Mouse (Mus musculus) spleen, postnatal 10 days (tissue): Measurements from ENCODE around the gene Gm11559.
"Not testable (repeated sequence)": the region's sequence is repeated elsewhere in the genome, so short reads cannot be mapped to it uniquely, and the experiment has no call there.

Experiments used
- DNase-seq, 2 experiments: peaks; one replicate each; pipeline ENCODE4 v3.0.0; 2021 to 2022; ENCODE audit warnings: low spot score in 2 of 2

Gm11559 gene

DNA sequence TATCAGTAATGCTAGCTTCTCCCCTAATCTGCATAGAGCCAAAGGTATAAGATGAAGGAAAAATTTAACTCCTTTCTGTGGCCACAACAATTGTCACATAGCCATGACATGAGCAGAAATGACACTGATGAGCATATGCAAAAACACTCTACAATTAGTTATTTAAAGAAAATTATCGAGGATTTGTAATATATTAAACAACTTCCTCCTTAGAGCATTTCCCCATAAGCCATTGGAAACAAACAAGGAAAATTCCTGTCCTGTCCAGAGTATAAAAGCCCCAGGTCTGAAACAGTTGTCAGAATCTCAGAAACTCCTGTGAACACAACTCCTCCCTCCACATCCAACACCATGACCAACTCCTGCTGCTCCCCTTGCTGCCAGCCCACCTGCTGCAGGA is at the start of gene Gm11559:
Gm11559 (plus strand) TSS at position 301 of the 400 bp plus-strand sequence.
- DNase-seq, result not testable (repeated sequence)

DNA sequence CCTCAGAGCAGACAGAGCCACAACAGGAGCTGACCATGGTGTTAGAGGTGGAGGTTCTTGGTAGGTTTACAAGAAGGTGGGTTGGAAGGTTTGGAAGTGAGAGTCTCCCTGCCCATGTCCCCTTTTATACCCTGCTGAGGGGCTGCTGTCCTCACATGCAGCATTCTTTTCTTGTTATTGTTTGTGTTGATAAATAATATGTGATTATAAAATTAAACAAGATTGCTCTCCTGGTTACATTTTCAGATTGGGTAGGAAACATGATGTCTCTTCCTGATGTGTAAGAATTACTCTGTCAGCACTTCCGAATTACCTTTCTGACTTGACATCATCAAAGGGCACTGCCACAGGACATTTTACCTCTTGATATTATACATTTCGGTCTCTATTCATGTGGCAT is 48.7 kb upstream of the Gm11559 start, which contains the start of gene Gm11564:
Gm11564 (minus strand) TSS at position 101 of the 400 bp plus-strand sequence.
- not testable (repeated sequence) for DNase-seq

DNA sequence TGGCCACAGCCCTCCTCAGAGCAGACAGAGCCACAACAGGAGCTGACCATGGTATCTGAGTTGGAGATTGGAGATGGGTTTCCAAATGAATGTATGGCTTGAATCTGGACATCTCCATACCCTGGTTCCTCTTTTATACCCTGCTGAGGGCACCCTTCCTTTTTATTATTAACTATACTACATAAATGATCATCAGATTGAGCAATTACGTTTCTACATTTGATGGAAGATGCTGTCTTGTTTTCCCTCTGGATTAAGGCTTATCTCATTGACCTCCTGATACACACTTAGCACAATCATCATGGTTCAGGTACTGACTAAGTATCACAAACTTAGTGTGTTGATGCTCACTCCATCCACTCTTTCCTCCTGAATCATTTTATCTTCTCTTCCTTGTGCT is 26.3 kb upstream of the Gm11559 start, which contains the start of gene 2300003K06Rik:
2300003K06Rik (minus strand) TSS at position 101 of the 400 bp plus-strand sequence.
- no peak for DNase-seq

DNA sequence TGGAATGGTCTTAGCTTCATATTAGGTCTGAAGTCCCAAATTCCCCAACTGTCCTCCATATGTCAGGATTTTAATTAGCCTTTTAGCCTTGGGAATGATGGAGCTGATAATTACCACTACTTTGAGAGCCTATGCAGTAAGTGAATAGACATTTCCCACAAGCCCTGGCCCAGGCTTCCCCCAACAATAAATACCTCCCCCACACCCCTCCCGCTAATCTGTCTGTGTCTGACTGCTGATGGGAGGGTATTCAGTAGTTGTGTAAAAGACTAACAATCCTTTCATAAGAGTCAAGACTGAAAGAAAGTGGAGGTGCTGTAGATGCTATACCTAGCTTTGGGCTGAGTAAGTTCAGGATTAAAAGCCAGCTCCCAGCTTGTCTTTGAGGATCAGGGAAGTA is 22.1 kb upstream of the Gm11559 start:
- DNase-seq, result no peak

DNA sequence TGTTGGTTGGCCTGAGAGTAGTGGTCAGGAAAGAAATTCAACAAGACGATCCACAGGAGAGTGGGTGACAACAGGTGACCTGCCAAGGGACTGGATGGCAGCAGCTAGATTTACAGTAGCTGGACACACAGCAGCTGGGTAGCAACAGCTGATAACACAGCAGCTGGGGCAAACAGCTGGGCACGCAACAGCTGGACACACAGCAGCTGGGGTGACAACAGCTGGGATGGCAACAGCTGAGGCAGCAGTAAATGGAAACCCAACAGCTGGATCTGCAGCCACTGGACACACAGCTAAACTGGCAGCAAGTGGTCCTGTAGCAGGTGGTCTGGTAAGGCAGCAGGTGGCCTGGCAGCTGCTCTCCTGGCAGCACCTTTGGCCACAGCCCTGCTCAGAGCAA is 17.5 kb upstream of the Gm11559 start:
- no peak for DNase-seq

DNA sequence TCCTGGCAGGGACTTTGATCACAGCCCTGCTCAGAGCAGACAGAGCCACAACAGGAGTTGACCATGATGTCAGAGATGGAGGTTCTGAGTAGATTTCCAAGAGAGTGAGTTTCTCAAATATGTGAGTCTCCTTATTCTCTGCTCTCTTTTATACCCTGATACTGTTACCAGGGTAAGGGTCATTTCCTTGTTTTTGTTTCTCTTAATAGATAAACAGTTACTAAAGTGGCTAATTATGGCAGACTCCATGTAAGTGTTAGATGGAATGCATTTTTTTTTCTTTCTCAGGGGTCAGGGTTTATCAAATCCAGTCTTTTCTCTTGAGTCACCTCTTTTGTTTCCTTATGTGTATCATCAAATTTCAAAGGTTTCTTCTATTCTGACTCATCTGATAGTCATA is 12.8 kb upstream of the Gm11559 start, which contains the start of gene Krtap4-16:
Krtap4-16 (minus strand) TSS at position 101 of the 400 bp plus-strand sequence.
- no peak for DNase-seq

DNA sequence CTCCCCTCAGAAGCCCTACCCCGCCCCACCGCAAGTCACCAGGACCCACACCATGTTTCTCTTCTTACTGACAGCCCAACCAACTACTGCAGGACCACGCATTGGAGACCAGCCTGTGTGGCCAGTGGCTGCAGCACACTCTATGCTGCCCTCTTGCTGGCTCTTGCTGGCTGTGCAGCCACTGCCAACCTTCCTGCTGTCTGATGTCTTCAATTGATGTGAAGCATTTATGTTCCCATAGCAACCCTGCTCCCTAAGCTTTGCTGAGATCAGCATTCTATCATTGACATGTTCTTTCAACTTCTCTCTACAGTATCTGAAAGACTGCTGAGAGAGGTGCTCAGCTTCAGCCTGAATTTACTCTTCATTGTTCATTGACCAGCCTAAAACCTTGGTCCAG is 10.2 kb upstream of the Gm11559 start:
- DNase-seq, result no peak

DNA sequence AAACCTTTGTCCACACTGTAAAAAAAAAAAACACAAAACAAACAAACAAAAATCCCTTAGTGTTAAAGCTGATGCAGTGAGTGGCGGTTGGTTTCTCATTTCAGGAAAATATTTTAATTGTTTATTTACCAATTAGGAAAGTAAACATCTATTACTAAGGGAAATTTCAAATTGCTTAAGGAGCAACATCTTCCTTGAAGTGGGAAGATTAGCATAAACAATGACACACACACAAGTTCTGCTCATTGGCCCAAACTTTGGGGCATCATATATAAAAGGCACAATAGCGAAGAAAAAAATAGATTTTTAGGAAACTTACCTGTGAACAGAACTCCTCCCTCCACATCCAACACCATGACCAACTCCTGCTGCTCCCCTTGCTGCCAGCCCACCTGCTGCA is 6.7 kb upstream of the Gm11559 start, which contains the start of gene Gm11568:
Gm11568 (plus strand) TSS at position 301 of the 400 bp plus-strand sequence.
- DNase-seq, result no peak

DNA sequence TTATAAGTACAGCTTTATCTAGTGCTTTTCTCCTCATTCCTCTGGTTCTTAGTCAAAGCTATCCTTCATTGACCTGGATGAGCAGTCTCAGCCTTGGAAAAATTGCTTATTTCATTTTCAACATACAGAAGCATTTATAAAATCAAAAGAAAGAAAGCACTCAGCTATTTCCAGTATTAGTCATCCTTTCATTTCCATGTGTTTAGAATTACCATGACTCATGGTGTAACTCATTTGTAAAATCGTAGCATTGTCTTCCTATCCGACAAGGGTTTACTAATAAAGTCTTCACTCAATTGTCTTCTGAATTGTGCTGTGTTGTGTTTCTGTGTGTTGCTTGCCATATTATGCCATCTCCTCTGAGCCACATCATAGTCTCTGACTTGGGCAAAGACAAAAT is 5.5 kb upstream of the Gm11559 start:
- DNase-seq, result no peak

DNA sequence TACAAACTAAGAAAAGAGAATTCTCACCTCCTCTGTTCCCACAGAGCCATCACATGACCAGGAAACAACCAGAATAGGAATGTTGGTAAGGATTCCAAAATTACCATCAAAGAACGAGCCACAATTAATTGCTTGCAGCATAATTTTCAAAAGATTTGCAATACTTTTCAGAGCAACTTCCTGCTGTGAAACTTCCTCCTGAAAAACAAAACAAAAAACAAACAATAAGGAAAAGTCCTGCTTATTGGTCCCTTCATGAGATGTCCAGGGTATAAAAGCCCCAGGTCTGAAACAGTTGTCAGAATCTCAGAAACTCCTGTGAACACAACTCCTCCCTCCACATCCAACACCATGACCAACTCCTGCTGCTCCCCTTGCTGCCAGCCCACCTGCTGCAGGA is 8.8 kb downstream of the Gm11559 start, which contains the start of gene Krtap9-1:
Krtap9-1 (plus strand) TSS at position 301 of the 400 bp plus-strand sequence.
- DNase-seq, result not testable (repeated sequence)

DNA sequence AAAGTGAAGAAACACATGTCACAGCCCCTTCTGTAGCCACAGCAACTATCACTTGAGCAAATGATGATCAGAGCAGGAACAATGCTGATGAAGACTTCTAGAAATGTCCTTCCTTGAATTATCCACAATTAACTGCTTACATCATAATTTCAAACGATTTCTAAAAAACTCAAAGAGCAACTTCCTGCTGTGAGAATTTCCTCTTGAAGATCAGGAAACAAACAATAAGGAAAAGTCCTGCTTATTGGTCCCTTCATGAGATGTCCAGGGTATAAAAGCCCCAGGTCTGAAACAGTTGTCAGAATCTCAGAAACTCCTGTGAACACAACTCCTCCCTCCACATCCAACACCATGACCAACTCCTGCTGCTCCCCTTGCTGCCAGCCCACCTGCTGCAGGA is 14.6 kb downstream of the Gm11559 start, which contains the start of gene Gm11567:
Gm11567 (plus strand) TSS at position 301 of the 400 bp plus-strand sequence.
- not testable (repeated sequence) for DNase-seq

DNA sequence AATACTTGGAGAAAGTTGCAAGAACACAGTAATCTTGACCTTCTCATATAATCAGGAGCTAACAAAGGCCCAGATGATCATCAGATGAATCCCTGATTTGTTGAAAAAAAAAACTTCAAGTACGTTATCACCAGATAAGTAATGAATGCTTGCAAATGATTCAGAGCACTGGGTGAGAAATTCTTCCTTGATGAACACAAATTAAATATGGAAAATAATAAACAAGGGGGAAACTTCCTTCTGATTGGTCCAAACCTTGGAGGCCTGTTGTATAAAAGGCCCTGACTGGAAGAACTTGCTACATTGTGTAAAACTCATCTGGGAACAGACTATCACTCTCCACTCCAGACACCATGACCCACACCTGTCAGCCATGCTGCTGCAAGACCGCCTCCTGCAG is 43.3 kb downstream of the Gm11559 start, which contains the start of gene Krtap31-1:
Krtap31-1 (plus strand) TSS at position 301 of the 400 bp plus-strand sequence.
- no peak for DNase-seq

DNA sequence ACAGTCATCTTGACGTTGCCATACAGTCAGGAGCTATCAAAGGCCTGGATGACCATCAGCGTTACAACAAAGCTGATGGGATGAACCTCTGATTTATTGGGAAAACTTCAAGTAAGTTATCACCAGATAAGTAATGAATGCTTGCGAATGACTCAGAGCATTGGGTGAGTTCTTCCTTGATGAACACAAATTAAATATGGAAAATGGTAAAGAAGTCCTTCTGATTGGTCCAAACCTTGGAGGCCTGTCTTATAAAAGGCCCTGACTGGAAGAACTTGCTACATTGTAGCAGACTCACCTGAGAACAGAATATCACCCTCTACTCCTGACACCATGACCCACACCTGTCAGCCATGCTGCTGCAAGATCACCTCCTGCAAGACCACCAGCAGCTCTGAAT is 50.2 kb downstream of the Gm11559 start, which contains the start of gene Gm11565:
Gm11565 (plus strand) TSS at position 301 of the 400 bp plus-strand sequence.
- DNase-seq, result no peak
